Mouse (Mus musculus) small intestine, adult 2 months (tissue): ENCODE results near the gene Cacna2d3.

Experiments used
- CTCF ChIP-seq: fragments of 200-500 bp; IDR thresholded peaks from 2 replicates; pipeline ENCODE4 v1.5.1; 2012; ENCODE audit warnings: low read depth, mild to moderate bottlenecking, control low read depth, inconsistent platforms, low read length, moderate library complexity, mixed read lengths; ENCODE audit not compliant: insufficient replicate concordance, insufficient read length; ENCODE audit errors: extremely low read depth
- POLR2A ChIP-seq: fragments of 200-500 bp; IDR thresholded peaks from 2 replicates; pipeline ENCODE4 v1.6.1; 2012; ENCODE audit warnings: low read depth, mild to moderate bottlenecking, control low read depth, inconsistent platforms, low read length, moderate library complexity

DNA sequence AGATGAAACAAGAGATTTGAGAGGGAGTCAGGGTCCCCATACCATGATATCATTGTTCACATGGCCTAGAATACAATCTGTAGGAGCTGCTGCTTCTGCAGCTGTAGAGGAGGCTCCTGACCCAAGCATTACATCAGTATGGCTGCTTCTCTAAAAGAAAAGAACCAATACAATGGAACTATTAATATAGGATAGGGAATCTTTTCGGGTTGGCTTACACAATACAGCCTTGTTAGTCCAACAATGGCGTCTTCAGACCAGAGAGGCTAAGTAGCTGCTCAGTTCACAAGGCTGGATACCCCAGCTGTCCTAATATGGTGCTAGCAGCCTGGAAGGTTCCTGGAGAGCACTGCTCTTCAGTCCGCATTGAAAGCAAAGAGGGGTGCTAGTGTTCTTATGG lies 296.5 kb downstream of the Cacna2d3 start:
- TF ChIP-seq CTCF (no peak), POLR2A (no peak)
